Mouse (Mus musculus): Measurements from ENCODE around the gene Tmem82. TPM values are rescaled to one million over a fixed set of nuclear protein-coding genes. Genes with fewer than 3 reads are reported as not detected.

Tmem82 gene
- total and polyA plus RNA-seq, 2 experiments from 2014 or later = 1.5 to 1.6 TPM

DNA sequence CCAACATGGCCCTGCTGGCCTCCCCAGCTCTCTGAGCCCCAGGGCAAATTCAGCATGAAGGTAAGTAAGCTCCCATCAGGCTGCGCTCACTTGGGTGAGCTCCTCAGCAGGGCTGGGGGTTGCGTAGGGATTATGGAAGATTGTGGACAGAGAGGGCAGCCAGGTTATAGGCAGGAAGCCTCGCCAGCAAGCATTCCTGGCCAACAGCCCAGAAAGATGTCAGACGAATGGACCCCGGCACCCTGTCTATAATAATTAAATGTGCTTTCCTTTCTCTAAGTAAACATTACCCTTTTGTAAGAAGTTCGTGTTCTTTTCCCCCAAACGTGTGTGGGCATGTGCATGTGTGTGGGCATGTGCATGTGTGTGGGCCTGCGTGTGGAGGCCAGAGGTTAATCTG, 13.9 kb downstream of the Tmem82 start:
- 48% methylated on average over 8 of the region's 8 CpGs for WGBS
- no peaks in the 10 kb centered on the region for H3K27me3 ChIP-seq (ENCODE audit: insufficient read depth, low read length)
- DNase-seq (ENCODE audit: low spot score) = no peak
- H3K27ac ChIP-seq = no peak overlapping the region
- no peak for ATAC-seq
- no peaks in the 10 kb centered on the region for H3K4me1 ChIP-seq (ENCODE audit: insufficient read depth, low read length)
- no peaks in the 10 kb centered on the region for H3K36me3 ChIP-seq (ENCODE audit: insufficient read depth, low read length)
- H3K9ac ChIP-seq (replicated peaks; ENCODE audit: low read length) = no peak overlapping the region
- no peaks in the 10 kb centered on the region for H3K9me3 ChIP-seq (ENCODE audit: low read length)
- H3K4me2 ChIP-seq (ENCODE audit: low read depth, low read length) = no peak overlapping the region
- no peak for TF ChIP-seq CTCF (IDR thresholded peaks at IDR 0.05; ENCODE audit: low read depth)
- no peak overlapping the region for H3K4me3 ChIP-seq (ENCODE audit: low read length)

DNA sequence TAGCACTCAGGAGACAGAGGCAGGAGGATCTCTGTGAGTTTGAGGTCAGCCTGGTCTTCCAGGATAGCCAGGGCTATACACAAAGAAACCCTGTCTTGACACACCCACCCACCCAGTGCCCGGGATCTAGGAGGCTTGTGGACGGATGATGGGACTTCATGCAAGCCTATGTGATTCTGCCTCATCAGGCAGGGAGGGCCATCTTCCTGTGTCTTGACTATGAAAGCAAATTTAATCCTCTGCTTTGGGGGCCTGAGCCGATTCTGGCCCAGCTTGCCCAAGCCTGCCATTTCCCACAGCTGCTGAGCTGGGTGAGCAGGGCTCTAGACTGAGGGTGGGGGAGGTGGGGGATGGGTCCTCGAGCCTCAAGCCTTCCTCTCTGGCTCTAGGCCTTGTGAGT, 14.5 kb downstream of the Tmem82 start:
- ATAC-seq (no peak), DNase-seq (ENCODE audit: low spot score) (no peak)
- Histone ChIP-seq H3K4me3 (ENCODE audit: low read length) (no peak overlapping the region), H3K9me3 (ENCODE audit: low read length) (no peaks in the 10 kb centered on the region), H3K9ac (replicated peaks; ENCODE audit: low read length) (no peak overlapping the region), H3K27me3 (ENCODE audit: insufficient read depth, low read length) (no peaks in the 10 kb centered on the region), H3K4me2 (ENCODE audit: low read depth, low read length) (no peak overlapping the region), H3K27ac (no peak overlapping the region), H3K36me3 (ENCODE audit: insufficient read depth, low read length) (no peaks in the 10 kb centered on the region), H3K4me1 (ENCODE audit: insufficient read depth, low read length) (no peaks in the 10 kb centered on the region)
- TF ChIP-seq CTCF (IDR thresholded peaks at IDR 0.05; ENCODE audit: low read depth) = no peak
- 74% methylated on average over 4 of the region's 4 CpGs for WGBS

DNA sequence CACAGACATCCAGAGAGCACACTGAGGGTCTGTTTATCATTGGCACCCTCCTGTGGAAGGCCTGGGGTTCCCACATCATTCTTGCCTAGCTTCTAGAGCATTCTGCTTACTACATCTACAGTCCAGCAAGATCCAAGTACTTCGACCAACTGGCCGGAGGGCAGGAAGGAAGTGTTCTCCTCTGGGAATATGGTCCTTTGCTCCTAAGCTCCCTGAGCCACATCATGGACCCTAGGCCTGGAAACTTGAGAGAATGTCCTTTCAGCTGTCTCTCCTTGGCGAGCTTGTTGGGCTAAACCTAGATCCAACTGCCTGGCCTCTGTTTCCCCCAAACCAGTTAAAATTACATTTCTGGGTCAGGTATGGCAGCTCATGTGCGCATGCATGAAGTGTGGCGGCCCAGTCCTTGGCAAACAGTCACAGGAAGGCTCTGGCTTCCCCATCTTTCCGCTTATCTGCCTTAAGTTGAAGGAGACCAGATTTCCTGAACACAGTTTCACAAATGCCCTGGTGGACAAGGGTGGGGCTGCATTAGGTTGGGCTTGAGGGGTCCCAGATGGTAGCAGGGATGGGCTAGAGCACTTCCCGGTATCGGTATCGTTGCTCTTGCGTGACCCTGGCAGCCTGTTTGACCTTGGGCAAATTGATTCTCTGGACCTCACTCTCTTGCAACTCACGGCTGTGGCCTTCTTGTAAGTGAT, 15.8 kb downstream of the Tmem82 start:
- H3K27ac ChIP-seq = no peak overlapping the region
- ATAC-seq (no peak), DNase-seq (ENCODE audit: low spot score) (no peak)
- H3K27me3 ChIP-seq (ENCODE audit: insufficient read depth, low read length) = no peaks in the 10 kb centered on the region
- H3K4me2 ChIP-seq (ENCODE audit: low read depth, low read length) = no peak overlapping the region
- H3K4me3 ChIP-seq (ENCODE audit: low read length) = no peak overlapping the region
- H3K36me3 ChIP-seq (ENCODE audit: insufficient read depth, low read length) = no peaks in the 10 kb centered on the region
- no peak overlapping the region for H3K9ac ChIP-seq (replicated peaks; ENCODE audit: low read length)
- WGBS = 91% methylated on average over 11 of the region's 11 CpGs
- peak; percentile 22 for TF ChIP-seq CTCF (IDR thresholded peaks at IDR 0.05; ENCODE audit: low read depth)
- H3K9me3 ChIP-seq (ENCODE audit: low read length) = no peaks in the 10 kb centered on the region
- H3K4me1 ChIP-seq (ENCODE audit: insufficient read depth, low read length) = no peaks in the 10 kb centered on the region

DNA sequence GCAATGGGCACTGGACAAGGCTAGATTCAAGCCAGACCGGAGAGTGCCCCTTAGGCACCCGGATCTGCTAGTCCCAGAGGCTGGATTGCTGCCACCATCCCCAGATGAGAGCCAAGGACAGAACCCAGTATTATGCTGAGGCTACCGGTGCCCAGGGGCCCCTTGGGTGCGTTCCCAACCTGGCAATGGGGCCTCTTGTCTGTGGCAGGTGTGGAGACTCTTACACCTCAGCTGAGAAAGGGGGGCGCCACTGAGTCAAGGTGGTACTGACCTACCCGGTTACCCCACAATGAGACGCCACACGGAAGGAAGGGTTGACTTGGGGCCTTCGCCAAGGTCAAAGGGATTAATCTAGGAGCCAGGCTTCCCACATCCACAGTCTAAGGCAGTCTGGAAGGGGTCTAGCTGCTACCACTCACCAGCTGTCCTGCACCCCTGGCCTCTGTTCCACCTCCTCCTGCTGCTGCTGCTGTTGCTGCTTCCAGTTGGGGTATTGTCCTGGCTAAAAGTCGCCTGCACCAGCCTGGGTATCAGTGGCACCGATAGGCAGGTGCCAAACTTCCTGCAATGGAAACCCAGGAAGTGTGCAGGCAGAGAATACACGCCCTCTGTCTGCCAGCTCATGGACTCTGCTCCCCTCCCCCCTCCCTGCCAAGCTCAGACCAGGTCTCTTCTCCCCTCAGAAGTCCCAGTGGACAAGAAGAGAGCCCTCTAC, 17.1 kb downstream of the Tmem82 start:
- ATAC-seq = no peak
- H3K4me2 ChIP-seq (ENCODE audit: low read depth, low read length) = no peak overlapping the region

DNA sequence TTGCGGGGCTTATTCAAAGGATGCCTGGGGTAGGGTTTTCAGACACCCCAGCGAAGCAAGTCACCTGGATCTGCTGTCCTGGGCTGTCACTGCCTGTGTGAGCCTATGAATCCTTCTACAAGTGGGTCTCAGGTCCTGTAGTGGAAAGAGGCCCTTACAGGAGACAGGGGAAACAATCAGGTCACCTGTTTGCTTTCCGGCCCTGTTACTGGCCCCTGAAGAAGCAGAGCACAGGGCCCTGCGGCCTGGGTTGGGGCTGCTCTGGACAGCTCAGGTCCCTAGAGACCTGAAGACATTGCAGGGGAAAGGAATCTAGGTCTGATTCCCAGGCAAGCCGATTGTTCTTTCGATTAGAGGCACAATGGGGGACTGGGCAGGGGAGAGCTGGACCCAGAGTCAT, 18.1 kb downstream of the Tmem82 start:
- Histone ChIP-seq H3K27ac (peak overlapping the region; percentile 18; the same call in 1 of the 2 replicates), H3K4me3 (ENCODE audit: low read length) (no peak overlapping the region), H3K9ac (replicated peaks; ENCODE audit: low read length) (no peak overlapping the region), H3K4me1 (ENCODE audit: insufficient read depth, low read length) (no peaks in the 10 kb centered on the region), H3K27me3 (ENCODE audit: insufficient read depth, low read length) (no peaks in the 10 kb centered on the region), H3K4me2 (ENCODE audit: low read depth, low read length) (peak overlapping the region; percentile 68; the same call in 1 of the 2 replicates), H3K9me3 (ENCODE audit: low read length) (no peaks in the 10 kb centered on the region), H3K36me3 (ENCODE audit: insufficient read depth, low read length) (no peaks in the 10 kb centered on the region)
- 30% methylated on average over 6 of the region's 6 CpGs for WGBS
- ATAC-seq (no peak), DNase-seq (ENCODE audit: low spot score) (no peak)
- TF ChIP-seq CTCF (IDR thresholded peaks at IDR 0.05; ENCODE audit: low read depth) = no peak

More for the DNA sequence above, 17.1 kb downstream of the Tmem82 start:
- H3K27me3 ChIP-seq (ENCODE audit: insufficient read depth, low read length) = no peaks in the 10 kb centered on the region
- no peaks in the 10 kb centered on the region for H3K36me3 ChIP-seq (ENCODE audit: insufficient read depth, low read length)
- no peaks in the 10 kb centered on the region for H3K9me3 ChIP-seq (ENCODE audit: low read length)
- no peak for DNase-seq (ENCODE audit: low spot score)
- H3K4me1 ChIP-seq (ENCODE audit: insufficient read depth, low read length) = no peaks in the 10 kb centered on the region
- no peak overlapping the region for H3K27ac ChIP-seq
- no peak; the same call in 1 of the 2 replicates for TF ChIP-seq CTCF (IDR thresholded peaks at IDR 0.05; ENCODE audit: low read depth)
- no peak overlapping the region for H3K4me3 ChIP-seq (ENCODE audit: low read length)
- H3K9ac ChIP-seq (replicated peaks; ENCODE audit: low read length) = no peak overlapping the region
- 68% methylated on average over 12 of the region's 12 CpGs for WGBS

DNA sequence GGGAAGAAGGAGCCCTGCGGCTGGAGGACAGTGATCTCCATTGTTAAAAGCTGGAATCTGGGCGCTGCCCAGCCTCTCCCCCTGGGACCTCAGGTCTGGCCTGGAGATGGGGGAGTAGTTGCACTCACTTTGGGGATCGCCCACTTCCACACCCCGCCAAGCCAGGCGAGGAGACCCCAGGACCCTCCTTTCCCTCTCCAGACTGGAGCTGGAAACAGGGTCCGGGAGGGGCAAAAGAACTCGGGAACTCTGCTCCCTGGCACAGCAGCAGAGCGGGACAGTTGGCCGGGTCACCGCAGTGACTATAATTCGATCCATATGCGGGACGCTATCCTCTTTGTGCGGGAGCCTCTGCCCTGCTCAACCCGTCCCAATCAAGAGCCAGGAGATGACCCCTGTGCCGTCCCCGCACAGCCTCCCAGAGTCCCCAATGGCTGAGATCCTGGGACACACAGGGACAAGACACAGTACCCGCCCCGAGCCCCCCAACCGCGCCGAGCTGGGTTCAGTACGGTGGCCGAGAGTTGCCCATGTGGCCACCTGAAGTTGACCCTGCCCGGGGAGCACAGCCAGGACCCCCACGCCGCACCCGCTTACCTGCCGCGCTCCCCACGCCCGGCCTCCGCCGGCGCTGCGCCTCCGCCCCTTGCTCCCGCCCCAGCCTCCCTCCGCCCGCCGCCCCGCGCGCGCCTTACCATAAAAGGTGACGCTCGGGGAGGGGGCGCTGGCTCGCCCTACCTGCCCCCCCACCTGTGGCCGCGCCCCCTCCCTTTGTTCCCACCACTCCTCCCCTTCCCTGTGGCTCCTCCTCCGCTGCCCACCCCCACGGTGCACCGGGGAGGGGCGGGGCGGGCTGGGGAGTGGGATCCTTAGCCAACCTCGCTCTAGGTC, 18.9 kb downstream of the Tmem82 start:
- ATAC-seq = peak; percentile 42; the same call in 1 of the 2 replicates
- Histone ChIP-seq H3K4me2 (ENCODE audit: low read depth, low read length) (peak overlapping the region; percentile 68), H3K9ac (replicated peaks; ENCODE audit: low read length) (peak overlapping the region; percentile 68), H3K27ac (peak overlapping the region; percentile 18; the same call in 1 of the 2 replicates), H3K4me1 (ENCODE audit: insufficient read depth, low read length) (no peaks in the 10 kb centered on the region), H3K9me3 (ENCODE audit: low read length) (no peaks in the 10 kb centered on the region), H3K4me3 (ENCODE audit: low read length) (peak overlapping the region; percentile 50), H3K36me3 (ENCODE audit: insufficient read depth, low read length) (no peaks in the 10 kb centered on the region), H3K27me3 (ENCODE audit: insufficient read depth, low read length) (no peaks in the 10 kb centered on the region)
- WGBS = 1% methylated on average over 50 of the region's 57 CpGs
- TF ChIP-seq CTCF (IDR thresholded peaks at IDR 0.05; ENCODE audit: low read depth) = no peak
- DNase-seq (ENCODE audit: low spot score) = peak; percentile 54

All from hindbrain, postnatal 0 days (tissue).